Mouse (Mus musculus) hematopoietic stem cell, adult 5-6 weeks (primary cell): Measurements from ENCODE around the gene Tmem266. TPM values are rescaled to one million over a fixed set of nuclear protein-coding genes. Genes with fewer than 3 reads are reported as not detected.

Source experiments
- ATAC-seq, 2 experiments: fragments of 125-278 bp in 1 of 2; replicated peaks in 1 of 2; 2 replicates each; pipeline ENCODE4 v1.8.0; 2016 to 2017; ENCODE audit warnings: inconsistent platforms in 2 of 2, mild to moderate bottlenecking in 2 of 2, moderate number of reproducible peaks in 2 of 2, low read depth in 1 of 2, moderate TSS enrichment in 1 of 2; ENCODE audit not compliant: low FRiP score in 2 of 2, poor library complexity in 2 of 2, severe bottlenecking in 2 of 2, insufficient read depth in 1 of 2, low TSS enrichment in 1 of 2
- total RNA-seq: library from RNA; stranded (forward); fragments of 172-1452, 232-1000 nt; gene quantifications from 2 replicates; pipeline ENCODE4 v1.2.3, GENCODE M21; 2017

Gene Tmem266
- total RNA-seq, 1 experiment from 2014 or later: not detected

- ATAC-seq: no peak
Observed at GRCm38 (mm10) chr9:55377603-55378250, 51.0 kb downstream of the Tmem266 start.

DNA sequence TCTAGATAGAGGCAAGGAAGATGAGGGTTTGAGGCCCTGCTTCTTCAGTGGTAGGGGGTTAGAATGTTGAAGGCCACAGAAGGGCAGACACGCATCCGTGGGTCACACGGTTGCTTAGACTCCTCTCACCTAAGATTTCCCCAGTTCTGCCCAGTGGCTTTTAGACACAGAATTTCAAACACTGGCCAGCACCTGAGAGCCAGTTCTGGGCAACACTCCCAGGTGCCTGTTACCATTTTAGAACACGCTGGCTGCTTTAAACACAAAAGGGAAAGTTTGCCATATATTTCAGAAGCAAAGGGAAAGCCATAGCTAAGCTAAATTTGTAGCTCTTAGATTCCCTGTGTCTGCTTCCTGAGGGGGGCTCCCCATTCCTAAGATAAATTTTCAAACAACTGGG is 54.7 kb downstream of the Tmem266 start:
- no peak for ATAC-seq

- ATAC-seq: peak; percentile 68 to 70; a peak in 3 of 4 replicates
Observed at GRCm38 (mm10) chr9:55382441-55382840, 55.7 kb downstream of the Tmem266 start.

- ATAC-seq: no peak
Observed at GRCm38 (mm10) chr9:55386117-55386516, 59.4 kb downstream of the Tmem266 start.

GRCm38 (mm10) chr9:55387862-55388505 is 61.3 kb downstream of the Tmem266 start:
- peak; percentile 62 to 69 for ATAC-seq

GRCm38 (mm10) chr9:55391909-55392658 is 65.4 kb downstream of the Tmem266 start:
- ATAC-seq: peak; percentile 46 to 63; a peak in 2 of 4 replicates

GRCm38 (mm10) chr9:55395650-55396049 is 68.9 kb downstream of the Tmem266 start:
- ATAC-seq: peak; percentile 85 to 93

DNA sequence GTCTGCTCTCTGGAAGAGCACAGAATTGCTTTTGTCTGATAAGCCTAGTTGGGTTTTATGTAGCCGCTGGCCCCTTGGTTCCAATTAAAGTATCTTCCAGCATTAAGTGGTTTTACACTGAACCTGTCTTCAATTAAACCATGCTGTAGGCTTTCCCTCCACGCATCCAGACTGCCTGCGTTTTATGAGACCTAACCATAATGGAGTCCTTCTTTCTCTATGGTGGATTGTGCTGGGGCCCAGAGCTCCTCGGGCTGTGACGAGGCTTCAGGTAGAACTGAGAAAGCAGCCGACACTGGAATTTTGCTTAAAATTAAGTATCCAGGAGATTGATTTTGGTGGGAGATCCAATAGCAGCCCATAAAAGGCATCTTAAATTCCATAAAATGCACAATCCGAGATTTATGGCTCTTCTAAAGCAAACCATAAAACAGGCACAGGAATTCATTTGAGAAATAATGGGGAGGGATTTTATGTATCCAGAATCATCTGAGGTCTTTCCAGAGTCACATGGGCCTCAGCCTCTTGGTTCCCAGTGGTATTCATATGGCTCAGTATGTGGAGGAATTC is 72.4 kb downstream of the Tmem266 start:
- ATAC-seq: no peak

DNA sequence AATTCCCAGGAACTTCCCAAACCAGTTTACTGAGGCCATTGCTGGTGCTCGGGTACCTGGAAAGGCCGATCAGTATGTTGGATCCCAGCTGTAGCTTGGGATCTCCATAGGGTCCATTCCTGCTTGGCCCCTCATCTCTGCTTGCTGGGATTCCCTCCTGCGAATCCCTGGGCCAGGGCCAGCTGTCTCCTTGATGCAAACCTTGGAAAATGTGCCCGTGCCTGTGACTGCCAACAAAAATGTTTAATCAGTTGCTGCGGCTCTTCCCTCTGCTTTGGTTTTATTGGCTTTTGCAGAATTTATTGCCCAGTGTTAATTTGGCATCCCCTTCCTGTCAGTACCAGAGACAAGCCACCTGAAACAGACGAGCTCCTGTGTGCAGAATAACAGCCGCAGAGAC is 75.6 kb downstream of the Tmem266 start:
- ATAC-seq: no peak

GRCm38 (mm10) chr9:55404256-55404655 is 77.5 kb downstream of the Tmem266 start:
- no peak for ATAC-seq

DNA sequence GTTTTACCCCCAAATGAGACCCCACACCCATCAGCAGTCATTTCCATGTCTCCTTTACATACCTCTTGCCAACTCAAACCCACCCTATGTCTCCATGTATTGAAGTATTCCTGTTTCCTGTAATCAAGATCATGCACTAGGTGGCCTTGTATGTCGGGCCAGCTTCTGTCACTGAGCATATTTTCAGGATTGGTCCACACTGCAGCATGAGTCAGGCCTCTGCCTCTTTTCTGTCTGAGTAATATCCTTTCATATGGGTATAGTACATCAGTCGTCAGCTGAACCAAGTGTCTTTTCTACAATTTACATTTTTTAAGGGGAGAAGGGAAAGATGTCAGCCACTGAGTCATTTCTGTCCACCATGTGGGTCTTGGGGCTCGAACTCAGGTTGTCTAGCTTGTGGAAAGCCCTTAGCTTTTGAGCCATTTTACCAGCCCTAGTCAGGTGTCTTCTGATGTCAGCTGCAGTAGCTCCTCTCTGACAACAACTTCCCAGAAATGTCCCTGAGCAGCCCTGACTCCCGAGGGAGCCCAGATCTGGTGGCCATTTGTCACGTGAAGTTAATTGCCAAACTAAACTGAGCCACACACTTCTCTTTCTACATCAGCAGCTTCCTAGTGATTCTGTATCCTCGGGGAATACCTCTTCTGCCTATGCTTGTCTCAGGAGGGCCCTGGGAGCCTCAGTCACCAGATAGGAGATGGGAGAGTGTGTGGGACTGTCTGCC is 78.4 kb downstream of the Tmem266 start:
- ATAC-seq: no peak

GRCm38 (mm10) chr9:55406773-55407172 is 80.1 kb downstream of the Tmem266 start:
- no peak for ATAC-seq

DNA sequence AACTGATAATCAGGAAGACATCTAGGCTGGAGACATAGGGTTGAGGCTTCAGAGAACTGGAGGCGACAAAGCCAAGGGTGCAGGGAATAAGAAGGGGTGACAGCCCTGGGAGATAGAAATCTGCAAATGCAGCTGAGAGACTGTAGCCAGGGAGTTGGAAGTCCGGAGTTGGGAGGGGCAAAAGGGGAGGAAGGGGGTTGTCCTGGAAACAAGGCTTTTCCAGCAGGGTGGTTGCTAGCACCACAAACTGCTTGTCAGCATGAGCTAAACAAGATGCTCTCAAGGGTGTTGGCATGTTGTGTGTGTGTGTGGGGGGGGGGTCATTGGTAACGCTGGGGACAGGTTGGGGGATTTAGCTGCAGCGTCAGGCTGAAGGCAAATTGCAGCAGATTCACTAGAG is 82.1 kb downstream of the Tmem266 start:
- no peak for ATAC-seq

- ATAC-seq: no peak
Observed at GRCm38 (mm10) chr9:55409833-55410232, 83.1 kb downstream of the Tmem266 start.

GRCm38 (mm10) chr9:55410430-55410829 is 83.7 kb downstream of the Tmem266 start:
- no peak for ATAC-seq

- ATAC-seq: no peak
Observed at GRCm38 (mm10) chr9:55411154-55411553, 84.4 kb downstream of the Tmem266 start.

- no peak for ATAC-seq
Observed at GRCm38 (mm10) chr9:55421786-55422185, 95.1 kb downstream of the Tmem266 start.
